Mouse (Mus musculus): Measurements from ENCODE around the gene Rnf224. TPM values are rescaled to one million over a fixed set of nuclear protein-coding genes. Genes with fewer than 3 reads are reported as not detected.
A peak's percentile ranks its signal among the peaks of the same experiment; 100 is the strongest.
"Not testable (repeated sequence)": the region's sequence is repeated elsewhere in the genome, so short reads cannot be mapped to it uniquely, and the experiment has no call there.

Rnf224 gene
- total and polyA plus RNA-seq, 2 experiments from 2014 or later, result 0.33 TPM; not detected in 1

- H3K27me3 ChIP-seq (ENCODE audit: insufficient read depth, low read length), result peaks cover 3% of the 10 kb centered on the region; the same call in 1 of the 2 replicates
- H3K4me3 ChIP-seq (ENCODE audit: low read depth, low read length), result peak overlapping the region; percentile 71
- ATAC-seq (ENCODE audit: low FRiP score) (peak; percentile 1), DNase-seq (ENCODE audit: low spot score) (no peak)
- WGBS, result 42% methylated on average over 12 of the region's 12 CpGs
- peaks cover 31% of the 10 kb centered on the region for H3K4me1 ChIP-seq (ENCODE audit: insufficient read depth, low read length)
- peak overlapping the region; percentile 76 for H3K27ac ChIP-seq (ENCODE audit: low read depth, low read length)
- no peak for TF ChIP-seq CTCF (IDR thresholded peaks at IDR 0.05)
- H3K4me2 ChIP-seq (ENCODE audit: low read depth, low read length, poor library complexity, severe bottlenecking), result peak overlapping the region; percentile 100
- H3K9ac ChIP-seq (replicated peaks; ENCODE audit: low read length, poor library complexity, severe bottlenecking), result peak overlapping the region; percentile 42
- no peaks in the 10 kb centered on the region for H3K36me3 ChIP-seq (ENCODE audit: insufficient read depth, low read length)
- no peaks in the 10 kb centered on the region for H3K9me3 ChIP-seq (ENCODE audit: low read length)
Measured at GRCm38 (mm10) chr2:25261870-25262269, 25.3 kb upstream of the Rnf224 start.

DNA sequence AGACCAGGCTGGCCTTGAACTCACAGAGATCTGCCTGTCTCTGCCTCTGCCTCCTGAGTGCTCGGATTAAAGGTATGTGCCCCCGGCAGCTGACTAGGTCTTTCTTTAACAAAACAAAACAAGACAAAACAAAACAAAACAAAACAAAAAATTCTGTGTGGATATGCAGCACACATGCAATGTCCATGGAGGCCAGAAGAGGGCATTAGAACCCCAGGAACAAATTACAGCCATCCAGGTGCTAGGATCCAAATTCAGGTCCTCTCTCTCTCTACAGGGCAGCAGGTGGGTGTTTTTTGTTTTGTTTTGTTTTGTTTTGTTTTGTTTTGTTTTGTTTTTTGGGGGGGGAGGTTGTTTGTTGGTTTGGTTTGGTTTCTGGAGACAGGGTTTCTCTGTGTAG, 22.3 kb upstream of the Rnf224 start:
- H3K9ac ChIP-seq (replicated peaks; ENCODE audit: low read length, poor library complexity, severe bottlenecking), result no peak overlapping the region
- 49% methylated on average over 2 of the region's 2 CpGs for WGBS
- ATAC-seq (ENCODE audit: low FRiP score) (no peak), DNase-seq (ENCODE audit: low spot score) (no peak)
- H3K4me1 ChIP-seq (ENCODE audit: insufficient read depth, low read length), result peaks cover 17% of the 10 kb centered on the region
- H3K4me2 ChIP-seq (ENCODE audit: low read depth, low read length, poor library complexity, severe bottlenecking), result no peak overlapping the region
- peak; percentile 59 for TF ChIP-seq CTCF (IDR thresholded peaks at IDR 0.05)
- H3K27ac ChIP-seq (ENCODE audit: low read depth, low read length), result no peak overlapping the region
- no peaks in the 10 kb centered on the region for H3K36me3 ChIP-seq (ENCODE audit: insufficient read depth, low read length)
- no peaks in the 10 kb centered on the region for H3K9me3 ChIP-seq (ENCODE audit: low read length)
- H3K4me3 ChIP-seq (ENCODE audit: low read depth, low read length), result no peak overlapping the region
- H3K27me3 ChIP-seq (ENCODE audit: insufficient read depth, low read length), result 0 out of 2 replicates have a peak, but pooled peaks cover under 1% of the 10 kb centered on the region

GRCm38 (mm10) chr2:25257250-25257649, 20.7 kb upstream of the Rnf224 start:
- not testable (repeated sequence) for H3K4me1 ChIP-seq (ENCODE audit: insufficient read depth, low read length); DNase-seq (ENCODE audit: low spot score); H3K36me3 ChIP-seq (ENCODE audit: insufficient read depth, low read length); H3K9ac ChIP-seq (replicated peaks; ENCODE audit: low read length, poor library complexity, severe bottlenecking); H3K27ac ChIP-seq (ENCODE audit: low read depth, low read length); H3K4me3 ChIP-seq (ENCODE audit: low read depth, low read length); H3K4me2 ChIP-seq (ENCODE audit: low read depth, low read length, poor library complexity, severe bottlenecking); H3K9me3 ChIP-seq (ENCODE audit: low read length); H3K27me3 ChIP-seq (ENCODE audit: insufficient read depth, low read length); ATAC-seq (ENCODE audit: low FRiP score)
- 94% methylated on average over 5 of the region's 5 CpGs for WGBS

GRCm38 (mm10) chr2:25256443-25257109, 20.0 kb upstream of the Rnf224 start:
- H3K36me3 ChIP-seq (ENCODE audit: insufficient read depth, low read length); ATAC-seq (ENCODE audit: low FRiP score); H3K27me3 ChIP-seq (ENCODE audit: insufficient read depth, low read length); H3K27ac ChIP-seq (ENCODE audit: low read depth, low read length); H3K9me3 ChIP-seq (ENCODE audit: low read length); H3K4me1 ChIP-seq (ENCODE audit: insufficient read depth, low read length); DNase-seq (ENCODE audit: low spot score): not testable (repeated sequence)
- peak overlapping the region; percentile 98 for H3K4me3 ChIP-seq (ENCODE audit: low read depth, low read length)
- H3K9ac ChIP-seq (replicated peaks; ENCODE audit: low read length, poor library complexity, severe bottlenecking), result peak overlapping the region; percentile 86; the same call in 1 of the 2 replicates
- H3K4me2 ChIP-seq (ENCODE audit: low read depth, low read length, poor library complexity, severe bottlenecking), result peak overlapping the region; percentile 99
- WGBS, result 57% methylated on average over 10 of the region's 12 CpGs
- peak; percentile 35; the same call in 1 of the 2 replicates for TF ChIP-seq CTCF (IDR thresholded peaks at IDR 0.05)

DNA sequence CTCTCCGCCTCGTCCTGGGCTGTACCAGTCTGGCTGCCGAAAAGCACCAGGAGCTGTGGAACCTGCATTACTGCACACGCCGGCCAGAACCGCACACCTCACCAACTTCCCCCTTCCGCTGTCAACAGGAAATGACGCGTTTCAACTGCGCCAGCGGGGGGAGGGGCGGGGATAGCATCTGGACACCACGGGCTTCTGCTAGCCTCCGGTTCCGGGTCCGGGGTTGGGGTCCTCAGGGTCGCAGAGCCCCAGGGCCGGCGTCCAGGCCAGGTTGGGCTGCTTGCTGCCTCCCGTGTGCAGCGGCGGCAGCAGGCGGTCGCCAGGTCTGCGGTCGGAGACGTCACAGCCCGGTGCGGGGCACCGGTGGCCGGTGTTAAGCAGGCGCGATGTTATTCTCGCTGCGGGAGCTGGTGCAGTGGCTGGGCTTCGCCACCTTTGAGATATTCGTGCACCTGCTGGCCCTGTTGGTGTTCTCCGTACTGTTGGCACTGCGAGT, 18.7 kb upstream of the Rnf224 start, which contains the start of gene Tmem203:
TSS of gene Tmem203 (plus strand) at position 156 of the 496 bp plus-strand sequence.
- Histone ChIP-seq H3K27ac (ENCODE audit: low read depth, low read length) (peak within 1 kb of the TSS; percentile 82), H3K27me3 (ENCODE audit: insufficient read depth, low read length) (no peaks in the 10 kb centered on the region), H3K4me3 (ENCODE audit: low read depth, low read length) (peak within 1 kb of the TSS; percentile 98), H3K4me2 (ENCODE audit: low read depth, low read length, poor library complexity, severe bottlenecking) (peak within 1 kb of the TSS; percentile 99), H3K9me3 (ENCODE audit: low read length) (no peaks in the 10 kb centered on the region), H3K36me3 (ENCODE audit: insufficient read depth, low read length) (peaks cover 7% of the 10 kb centered on the region; the same call in 1 of the 2 replicates), H3K9ac (replicated peaks; ENCODE audit: low read length, poor library complexity, severe bottlenecking) (peak within 1 kb of the TSS; percentile 86), H3K4me1 (ENCODE audit: insufficient read depth, low read length) (0 out of 2 replicates have a peak, but pooled peaks cover 9% of the 10 kb centered on the region)
- no peak for TF ChIP-seq CTCF (IDR thresholded peaks at IDR 0.05)
- WGBS, result 1% methylated on average over 38 of the region's 39 CpGs
- DNase-seq (ENCODE audit: low spot score), result peak; percentile 93
- peak; percentile 92 for ATAC-seq (ENCODE audit: low FRiP score)

DNA sequence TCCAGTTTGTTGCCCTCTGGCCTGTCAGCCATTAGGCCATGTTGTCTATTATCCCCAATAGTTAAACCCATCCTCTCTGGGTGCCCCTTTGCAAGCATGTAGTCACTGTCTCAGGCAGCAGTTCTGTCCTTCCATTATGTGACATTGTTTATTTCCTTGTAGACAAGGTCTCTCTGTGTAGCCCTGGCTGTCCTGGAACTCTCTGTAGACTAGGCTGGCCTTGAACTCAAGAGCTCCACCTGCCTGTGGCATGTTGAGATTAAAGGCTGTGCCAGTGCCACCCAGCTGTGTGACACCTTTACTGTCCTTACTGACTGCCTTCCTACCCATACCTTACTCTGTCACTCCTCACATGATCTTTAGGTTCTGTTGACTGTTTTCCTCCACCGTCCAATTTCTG, 15.7 kb upstream of the Rnf224 start:
- DNase-seq (ENCODE audit: low spot score) (no peak), ATAC-seq (ENCODE audit: low FRiP score) (no peak)
- no peak overlapping the region for H3K4me3 ChIP-seq (ENCODE audit: low read depth, low read length)
- no peaks in the 10 kb centered on the region for H3K9me3 ChIP-seq (ENCODE audit: low read length)
- H3K36me3 ChIP-seq (ENCODE audit: insufficient read depth, low read length), result peaks cover 17% of the 10 kb centered on the region
- no peaks in the 10 kb centered on the region for H3K27me3 ChIP-seq (ENCODE audit: insufficient read depth, low read length)
- H3K4me1 ChIP-seq (ENCODE audit: insufficient read depth, low read length), result 0 out of 2 replicates have a peak, but pooled peaks cover 9% of the 10 kb centered on the region
- TF ChIP-seq CTCF (IDR thresholded peaks at IDR 0.05), result peak; percentile 56
- H3K27ac ChIP-seq (ENCODE audit: low read depth, low read length), result no peak overlapping the region
- 69% methylated on average over 1 of the region's 1 CpGs for WGBS
- H3K9ac ChIP-seq (replicated peaks; ENCODE audit: low read length, poor library complexity, severe bottlenecking), result no peak overlapping the region
- no peak overlapping the region for H3K4me2 ChIP-seq (ENCODE audit: low read depth, low read length, poor library complexity, severe bottlenecking)
